Mouse (Mus musculus): Measurements from ENCODE around the gene Plekhm2. TPM values are rescaled to one million over a fixed set of nuclear protein-coding genes. Genes with fewer than 3 reads are reported as not detected.

The Plekhm2 gene
- polyA plus RNA-seq (2012; ENCODE audit: insufficient read depth, insufficient read length, low replicate concordance, missing spikeins), result not detected in 2 replicates

DNA sequence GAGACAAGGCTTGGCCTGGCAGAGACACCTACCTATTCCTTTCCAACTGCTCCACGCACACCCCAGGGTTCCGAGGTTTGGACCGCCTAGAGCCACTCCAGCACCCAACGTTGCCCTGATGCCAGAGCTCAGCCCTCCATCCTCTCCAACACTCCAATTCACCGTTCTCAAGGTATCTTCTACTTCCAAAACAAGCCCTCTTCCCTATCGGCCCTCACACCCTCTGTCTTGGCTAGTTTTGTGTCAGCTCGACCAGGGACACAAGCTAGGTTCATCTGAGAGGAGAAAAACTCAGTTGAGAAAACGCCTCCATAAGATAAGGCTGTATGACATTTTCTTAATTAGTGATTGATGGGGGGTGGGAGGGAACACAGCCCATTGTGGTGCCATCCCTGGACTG, at the start of gene Plekhm2:
Gene Plekhm2, minus strand, starts transcription at position 101 of the 400 bp plus-strand sequence.
- no peak for TF ChIP-seq POLR2A (IDR thresholded peaks at IDR 0.05; ENCODE audit: insufficient read depth, low read depth, low read length)
- no peak for TF ChIP-seq CTCF (IDR thresholded peaks at IDR 0.05; ENCODE audit: insufficient read depth, low read depth, low read length)
- H3K4me3 ChIP-seq (ENCODE audit: insufficient read depth, low read depth, low read length), result peak within 1 kb of the TSS; percentile 82
- H3K27ac ChIP-seq (ENCODE audit: insufficient read depth, low read depth, low read length), result peak within 1 kb of the TSS; percentile 67
- WGBS, result 60% methylated on average over 8 of the region's 8 CpGs
- peaks cover 20% of the 10 kb centered on the region for H3K4me1 ChIP-seq (ENCODE audit: control insufficient read depth, insufficient read depth, low read length)

DNA sequence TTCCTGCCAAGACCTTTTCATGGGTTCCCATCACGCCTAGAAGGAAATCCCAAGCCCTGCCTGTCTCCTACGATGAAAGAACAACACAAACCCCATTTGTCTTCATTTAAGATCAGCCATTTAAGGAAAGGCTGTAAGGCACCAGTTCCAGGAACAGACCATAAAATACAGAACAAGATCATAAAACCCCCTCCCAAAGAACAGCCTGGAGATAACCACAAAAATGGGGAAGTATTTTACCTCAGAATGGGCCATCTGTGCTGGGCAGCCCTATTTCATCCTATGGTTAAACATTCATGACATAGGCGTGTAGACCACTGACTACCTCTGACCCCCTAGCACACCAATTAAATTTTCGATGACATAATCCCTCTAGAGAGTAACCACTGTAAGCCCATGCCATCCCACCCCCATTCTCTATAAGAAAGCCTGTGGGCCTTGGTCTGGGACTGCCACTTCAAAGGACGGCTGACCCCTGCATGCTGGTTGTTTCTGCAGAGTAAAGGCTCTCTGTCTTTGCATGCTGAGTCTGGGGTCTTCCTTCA, 49.0 kb upstream of the Plekhm2 start:
- whole genome bisulfite sequencing, result 85% methylated on average over 5 of the region's 5 CpGs
- Histone ChIP-seq H3K4me1 (ENCODE audit: control insufficient read depth, insufficient read depth, low read length) (peaks cover 7% of the 10 kb centered on the region), H3K4me3 (ENCODE audit: insufficient read depth, low read depth, low read length) (no peak overlapping the region), H3K27ac (ENCODE audit: insufficient read depth, low read depth, low read length) (no peak overlapping the region)
- no peak for TF ChIP-seq CTCF (IDR thresholded peaks at IDR 0.05; ENCODE audit: insufficient read depth, low read depth, low read length)
- no peak for TF ChIP-seq POLR2A (IDR thresholded peaks at IDR 0.05; ENCODE audit: insufficient read depth, low read depth, low read length)

DNA sequence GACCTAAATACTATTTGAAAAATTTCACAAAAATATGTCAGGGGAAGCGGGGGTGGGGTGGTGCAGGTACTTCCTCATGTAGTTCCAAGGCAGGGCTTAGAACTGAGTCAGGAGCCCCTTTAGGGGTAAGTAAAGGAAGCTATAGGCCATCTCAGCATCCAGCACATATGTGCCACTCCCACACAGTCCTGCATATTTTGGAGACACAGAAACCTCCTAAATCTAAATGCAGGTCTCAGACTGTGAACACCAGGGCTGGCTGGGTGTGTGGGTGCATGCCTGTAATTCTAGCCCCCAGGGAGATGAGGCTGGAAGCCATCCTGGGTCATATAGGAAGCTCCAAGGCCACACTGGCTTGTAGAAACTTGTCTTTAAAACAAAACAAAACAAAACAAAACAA, 46.6 kb upstream of the Plekhm2 start:
- no peak overlapping the region for H3K27ac ChIP-seq (ENCODE audit: insufficient read depth, low read depth, low read length)
- WGBS, result 97% methylated on average over 1 of the region's 1 CpGs
- peaks cover 5% of the 10 kb centered on the region for H3K4me1 ChIP-seq (ENCODE audit: control insufficient read depth, insufficient read depth, low read length)
- H3K4me3 ChIP-seq (ENCODE audit: insufficient read depth, low read depth, low read length), result no peak overlapping the region
- TF ChIP-seq CTCF (IDR thresholded peaks at IDR 0.05; ENCODE audit: insufficient read depth, low read depth, low read length) (no peak), POLR2A (IDR thresholded peaks at IDR 0.05; ENCODE audit: insufficient read depth, low read depth, low read length) (no peak)

DNA sequence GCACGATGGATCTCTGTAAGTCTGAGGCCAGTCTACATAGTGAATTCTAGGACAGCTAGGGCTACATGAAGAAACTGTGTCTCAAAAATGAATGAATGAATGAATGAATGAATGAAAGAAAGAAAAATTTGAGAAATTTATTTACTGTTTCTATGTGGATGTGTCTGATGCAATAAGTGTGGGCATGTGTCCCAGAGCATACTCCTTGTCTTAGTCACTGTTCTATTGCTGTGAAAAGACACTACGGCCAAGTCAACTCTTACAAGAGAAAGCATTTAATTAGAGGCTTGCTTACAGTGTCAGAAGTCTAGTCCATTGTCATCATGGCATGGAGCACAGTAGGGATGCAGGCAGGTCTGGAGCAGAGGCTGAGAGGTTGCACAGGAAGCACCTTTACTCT, 44.3 kb upstream of the Plekhm2 start:
- TF ChIP-seq POLR2A (IDR thresholded peaks at IDR 0.05; ENCODE audit: insufficient read depth, low read depth, low read length), result no peak
- TF ChIP-seq CTCF (IDR thresholded peaks at IDR 0.05; ENCODE audit: insufficient read depth, low read depth, low read length), result no peak
- WGBS, result 73% methylated on average over 2 of the region's 2 CpGs
- Histone ChIP-seq H3K4me3 (ENCODE audit: insufficient read depth, low read depth, low read length) (no peak overlapping the region), H3K27ac (ENCODE audit: insufficient read depth, low read depth, low read length) (no peak overlapping the region), H3K4me1 (ENCODE audit: control insufficient read depth, insufficient read depth, low read length) (no peaks in the 10 kb centered on the region)

DNA sequence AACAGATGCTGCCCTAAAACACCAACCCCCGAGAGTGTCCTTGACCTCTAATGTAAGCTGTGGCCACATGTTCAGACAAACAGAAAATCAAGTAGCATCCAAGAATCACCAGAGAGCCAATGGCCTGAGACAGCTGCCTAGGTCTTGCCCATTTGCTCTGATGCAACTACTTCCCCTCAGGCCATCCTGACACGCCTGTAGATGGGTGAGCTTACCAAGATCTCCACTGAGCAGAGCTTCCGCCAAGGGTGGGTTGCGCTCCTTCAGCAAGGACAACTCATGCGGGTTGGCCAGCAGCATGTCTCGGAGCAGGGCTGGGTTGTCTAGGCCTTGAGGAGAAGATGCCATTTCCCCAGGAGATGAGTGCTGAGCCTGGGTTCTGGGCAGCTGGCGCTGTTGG, 43.3 kb upstream of the Plekhm2 start:
- Histone ChIP-seq H3K27ac (ENCODE audit: insufficient read depth, low read depth, low read length) (no peak overlapping the region), H3K4me1 (ENCODE audit: control insufficient read depth, insufficient read depth, low read length) (no peaks in the 10 kb centered on the region), H3K4me3 (ENCODE audit: insufficient read depth, low read depth, low read length) (no peak overlapping the region)
- 96% methylated on average over 7 of the region's 7 CpGs for WGBS
- TF ChIP-seq POLR2A (IDR thresholded peaks at IDR 0.05; ENCODE audit: insufficient read depth, low read depth, low read length) (no peak), CTCF (IDR thresholded peaks at IDR 0.05; ENCODE audit: insufficient read depth, low read depth, low read length) (no peak)

DNA sequence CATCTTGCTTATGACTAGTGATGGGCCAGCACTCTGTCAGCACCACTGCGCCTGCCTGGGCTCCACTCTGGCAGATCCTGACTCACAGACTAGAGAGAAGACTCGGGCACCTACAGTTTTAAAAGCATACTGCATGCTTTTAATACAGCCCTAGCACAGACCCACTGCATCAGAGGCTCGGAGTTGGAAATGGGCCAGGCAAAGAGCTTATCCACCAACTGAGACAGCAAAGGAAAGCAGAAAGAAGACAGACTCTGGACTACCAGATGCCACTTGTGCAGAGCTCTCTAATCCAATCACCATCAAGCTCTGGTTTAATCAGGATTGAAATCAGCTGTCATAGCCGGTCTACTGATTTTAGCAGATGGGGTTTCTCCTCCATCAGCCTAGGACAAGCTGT, 40.6 kb upstream of the Plekhm2 start:
- H3K4me3 ChIP-seq (ENCODE audit: insufficient read depth, low read depth, low read length), result no peak overlapping the region
- TF ChIP-seq CTCF (IDR thresholded peaks at IDR 0.05; ENCODE audit: insufficient read depth, low read depth, low read length) (no peak), POLR2A (IDR thresholded peaks at IDR 0.05; ENCODE audit: insufficient read depth, low read depth, low read length) (no peak)
- H3K27ac ChIP-seq (ENCODE audit: insufficient read depth, low read depth, low read length), result no peak overlapping the region
- no peaks in the 10 kb centered on the region for H3K4me1 ChIP-seq (ENCODE audit: control insufficient read depth, insufficient read depth, low read length)
- 76% methylated on average over 4 of the region's 4 CpGs for WGBS

DNA sequence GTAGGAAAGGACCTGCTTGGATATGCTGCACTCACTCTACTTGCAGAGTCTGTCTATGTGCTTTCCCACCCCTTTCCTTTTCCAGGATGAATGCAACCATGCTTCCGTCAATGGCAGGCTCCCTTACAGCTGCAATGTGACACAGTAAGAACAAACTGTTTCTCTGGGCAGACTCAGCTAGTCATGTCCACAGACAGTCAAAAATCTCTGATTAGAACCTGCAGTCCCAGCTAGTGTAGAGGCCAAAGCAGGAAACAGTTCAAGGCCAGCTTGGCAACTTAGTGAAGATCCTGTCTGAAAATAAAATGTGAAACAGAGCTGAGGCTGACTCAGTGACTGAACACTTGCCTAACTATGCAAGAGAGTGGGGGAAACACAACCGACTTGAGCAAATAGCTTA, 39.9 kb upstream of the Plekhm2 start:
- TF ChIP-seq POLR2A (IDR thresholded peaks at IDR 0.05; ENCODE audit: insufficient read depth, low read depth, low read length) (no peak), CTCF (IDR thresholded peaks at IDR 0.05; ENCODE audit: insufficient read depth, low read depth, low read length) (no peak)
- no peak overlapping the region for H3K4me3 ChIP-seq (ENCODE audit: insufficient read depth, low read depth, low read length)
- 80% methylated on average over 2 of the region's 2 CpGs for WGBS
- no peak overlapping the region for H3K27ac ChIP-seq (ENCODE audit: insufficient read depth, low read depth, low read length)
- H3K4me1 ChIP-seq (ENCODE audit: control insufficient read depth, insufficient read depth, low read length), result no peaks in the 10 kb centered on the region

DNA sequence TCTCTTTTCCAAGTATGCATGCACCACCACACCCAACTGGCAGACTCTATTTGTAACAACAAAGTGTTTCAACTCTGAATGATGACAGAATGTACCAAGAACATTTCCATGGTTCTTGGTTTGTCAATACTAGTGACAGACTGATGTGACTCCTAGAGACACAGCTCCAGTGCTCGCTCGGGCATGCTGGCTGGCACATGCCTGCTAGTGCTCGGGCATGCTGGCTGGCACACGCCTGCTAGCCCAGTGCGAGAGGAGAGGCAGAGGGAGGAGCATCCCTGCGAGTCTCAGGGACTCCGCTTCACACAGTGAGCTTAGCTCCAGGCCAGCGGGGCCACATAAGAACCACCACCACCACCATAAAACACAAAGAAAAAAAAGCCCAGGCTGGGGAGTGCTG, 30.0 kb upstream of the Plekhm2 start:
- 92% methylated on average over 8 of the region's 8 CpGs for WGBS
- no peak overlapping the region for H3K27ac ChIP-seq (ENCODE audit: insufficient read depth, low read depth, low read length)
- no peak overlapping the region for H3K4me3 ChIP-seq (ENCODE audit: insufficient read depth, low read depth, low read length)
- TF ChIP-seq CTCF (IDR thresholded peaks at IDR 0.05; ENCODE audit: insufficient read depth, low read depth, low read length) (no peak), POLR2A (IDR thresholded peaks at IDR 0.05; ENCODE audit: insufficient read depth, low read depth, low read length) (no peak)
- H3K4me1 ChIP-seq (ENCODE audit: control insufficient read depth, insufficient read depth, low read length), result no peaks in the 10 kb centered on the region

DNA sequence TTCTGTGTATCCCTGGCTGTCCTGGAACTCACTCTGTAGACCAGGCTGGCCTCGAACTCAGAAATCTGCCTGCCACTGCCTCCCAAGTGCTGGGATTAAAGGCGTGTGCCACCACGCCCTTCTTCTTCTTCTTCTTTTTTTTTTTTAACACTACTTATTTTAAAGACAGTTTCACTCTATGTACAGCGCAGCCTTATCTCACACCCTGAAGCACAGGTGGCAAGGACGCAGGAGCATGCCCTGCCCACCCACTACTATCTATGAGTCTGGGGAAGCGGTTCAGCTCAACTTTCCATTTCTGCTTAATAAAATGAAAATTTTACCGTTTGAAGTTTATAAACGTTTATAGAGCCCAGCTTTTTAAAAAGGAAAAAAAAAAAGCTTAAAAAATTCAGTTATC, 23.8 kb upstream of the Plekhm2 start:
- Histone ChIP-seq H3K4me1 (ENCODE audit: control insufficient read depth, insufficient read depth, low read length) (no peaks in the 10 kb centered on the region), H3K4me3 (ENCODE audit: insufficient read depth, low read depth, low read length) (no peak overlapping the region), H3K27ac (ENCODE audit: insufficient read depth, low read depth, low read length) (no peak overlapping the region)
- WGBS, result 97% methylated on average over 8 of the region's 8 CpGs
- no peak for TF ChIP-seq POLR2A (IDR thresholded peaks at IDR 0.05; ENCODE audit: insufficient read depth, low read depth, low read length)
- TF ChIP-seq CTCF (IDR thresholded peaks at IDR 0.05; ENCODE audit: insufficient read depth, low read depth, low read length), result no peak

DNA sequence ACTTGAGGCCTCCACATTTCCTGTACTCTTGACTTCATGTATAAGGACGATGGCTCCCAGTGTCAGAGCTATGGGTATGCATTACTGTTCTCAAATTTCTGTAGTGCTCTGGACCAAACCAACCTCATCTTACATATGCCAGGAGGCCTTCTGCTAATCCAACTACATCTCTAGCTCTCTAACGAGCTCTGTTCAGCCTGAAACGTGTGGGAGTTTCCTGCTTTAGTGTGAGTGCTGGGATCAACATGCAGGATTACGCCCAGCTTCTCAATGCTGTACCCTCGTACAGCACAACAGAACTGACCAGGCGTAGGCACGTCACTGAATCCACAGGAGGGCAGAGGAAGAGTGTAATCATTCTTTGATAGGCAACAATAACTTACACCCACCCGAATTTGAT, 21.8 kb upstream of the Plekhm2 start:
- WGBS, result 59% methylated on average over 8 of the region's 8 CpGs
- H3K4me1 ChIP-seq (ENCODE audit: control insufficient read depth, insufficient read depth, low read length), result peaks cover 8% of the 10 kb centered on the region
- no peak overlapping the region for H3K27ac ChIP-seq (ENCODE audit: insufficient read depth, low read depth, low read length)
- no peak overlapping the region for H3K4me3 ChIP-seq (ENCODE audit: insufficient read depth, low read depth, low read length)
- TF ChIP-seq CTCF (IDR thresholded peaks at IDR 0.05; ENCODE audit: insufficient read depth, low read depth, low read length) (no peak), POLR2A (IDR thresholded peaks at IDR 0.05; ENCODE audit: insufficient read depth, low read depth, low read length) (no peak)

Data from olfactory bulb, adult 2 months (tissue).